Mouse (Mus musculus) lung, postnatal 0 days (tissue): ENCODE measurements around the gene Mn1.

Experiments
- CTCF ChIP-seq: IDR thresholded peaks from 2 replicates; pipeline ENCODE4 v1.5.1; 2016; ENCODE audit warnings: antibody characterized with exemption, mild to moderate bottlenecking
- EP300 ChIP-seq: IDR thresholded peaks from 2 replicates; pipeline ENCODE4 v1.6.1; 2016; ENCODE audit warnings: antibody characterized with exemption, mild to moderate bottlenecking, control low read depth

DNA sequence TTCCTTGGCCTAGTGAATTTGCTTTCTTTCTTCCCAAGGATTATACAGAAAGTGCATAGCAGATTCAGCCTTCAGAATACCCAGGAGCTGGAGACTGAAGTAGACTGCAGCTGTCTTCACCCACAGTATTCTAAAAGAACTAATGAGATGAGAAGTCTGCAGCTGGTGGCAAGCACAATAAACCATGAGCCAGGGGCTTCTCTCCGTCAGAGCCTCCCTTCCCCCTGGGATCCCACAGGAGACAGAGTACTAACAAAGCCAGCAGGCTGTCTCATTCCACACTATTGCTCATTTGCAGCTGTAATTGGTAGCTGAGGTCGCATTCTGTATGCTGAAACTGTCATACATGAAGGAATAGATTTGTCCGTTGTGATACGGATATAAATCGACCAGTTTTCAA is 48.6 kb upstream of the Mn1 start:
- TF ChIP-seq CTCF (no peak), EP300 (no peak)
